Mouse (Mus musculus): ENCODE measurements around the gene Artn. TPM values are rescaled to one million over a fixed set of nuclear protein-coding genes. Genes with fewer than 3 reads are reported as not detected.
A peak's percentile ranks its signal among the peaks of the same experiment; 100 is the strongest.

The Artn gene
- polyA plus RNA-seq, 1 experiment = 1.2 TPM

GRCm38 (mm10) chr4:117934081-117934480, 4.5 kb upstream of the Artn start:
- TF ChIP-seq CTCF (conservative IDR thresholded peaks at IDR 0.05; ENCODE audit: insufficient read depth, insufficient read length, low read depth, low read length) (no peak), POLR2A (IDR thresholded peaks at IDR 0.05; ENCODE audit: low read depth, low read length) (no peak)
- H3K36me3 ChIP-seq (ENCODE audit: control insufficient read depth, insufficient read depth, low read length) = no peaks in the 10 kb centered on the region
- no peak overlapping the region for H3K4me3 ChIP-seq (ENCODE audit: insufficient read depth, low read depth, low read length)
- no peak for DNase-seq
- 89% methylated on average over 4 of the region's 4 CpGs for WGBS
- H3K27ac ChIP-seq (ENCODE audit: insufficient read depth, low read depth, low read length) = no peak overlapping the region
- no peaks in the 10 kb centered on the region for H3K27me3 ChIP-seq (replicated peaks; ENCODE audit: control insufficient read depth, insufficient read depth, low read length)
- H3K4me1 ChIP-seq (ENCODE audit: control insufficient read depth, insufficient read depth, low read length) = 0 out of 2 replicates have a peak, but pooled peaks cover 1% of the 10 kb centered on the region

- no peaks in the 10 kb centered on the region for H3K36me3 ChIP-seq (ENCODE audit: control insufficient read depth, insufficient read depth, low read length)
- DNase-seq = no peak
- H3K4me3 ChIP-seq (ENCODE audit: insufficient read depth, low read depth, low read length) = no peak overlapping the region
- no peak for TF ChIP-seq CTCF (conservative IDR thresholded peaks at IDR 0.05; ENCODE audit: insufficient read depth, insufficient read length, low read depth, low read length)
- TF ChIP-seq POLR2A (IDR thresholded peaks at IDR 0.05; ENCODE audit: low read depth, low read length) = no peak
- H3K27me3 ChIP-seq (replicated peaks; ENCODE audit: control insufficient read depth, insufficient read depth, low read length) = no peaks in the 10 kb centered on the region
- peaks cover 5% of the 10 kb centered on the region; the same call in 1 of the 2 replicates for H3K4me1 ChIP-seq (ENCODE audit: control insufficient read depth, insufficient read depth, low read length)
- WGBS = 82% methylated on average over 5 of the region's 5 CpGs
- H3K27ac ChIP-seq (ENCODE audit: insufficient read depth, low read depth, low read length) = no peak overlapping the region
Measured at GRCm38 (mm10) chr4:117933248-117933647, 3.7 kb upstream of the Artn start.

GRCm38 (mm10) chr4:117928699-117929241, 793 bp downstream of the Artn start:
- H3K27ac ChIP-seq (ENCODE audit: insufficient read depth, low read depth, low read length) = no peak overlapping the region
- peak; percentile 68 for DNase-seq

GRCm38 (mm10) chr4:117928234-117928633, 1.3 kb downstream of the Artn start:
- H3K4me1 ChIP-seq (ENCODE audit: control insufficient read depth, insufficient read depth, low read length) = peaks cover 5% of the 10 kb centered on the region; the same call in 1 of the 2 replicates
- WGBS = 28% methylated on average over 6 of the region's 6 CpGs
- no peaks in the 10 kb centered on the region for H3K36me3 ChIP-seq (ENCODE audit: control insufficient read depth, insufficient read depth, low read length)
- H3K27me3 ChIP-seq (replicated peaks; ENCODE audit: control insufficient read depth, insufficient read depth, low read length) = no peaks in the 10 kb centered on the region
- no peak for DNase-seq
- TF ChIP-seq POLR2A (IDR thresholded peaks at IDR 0.05; ENCODE audit: low read depth, low read length) (no peak), CTCF (conservative IDR thresholded peaks at IDR 0.05; ENCODE audit: insufficient read depth, insufficient read length, low read depth, low read length) (peak; percentile 69)
- no peak overlapping the region for H3K4me3 ChIP-seq (ENCODE audit: insufficient read depth, low read depth, low read length)
- H3K27ac ChIP-seq (ENCODE audit: insufficient read depth, low read depth, low read length) = no peak overlapping the region

More at GRCm38 (mm10) chr4:117928699-117929241, 793 bp downstream of the Artn start:
- no peaks in the 10 kb centered on the region for H3K27me3 ChIP-seq (replicated peaks; ENCODE audit: control insufficient read depth, insufficient read depth, low read length)
- H3K4me3 ChIP-seq (ENCODE audit: insufficient read depth, low read depth, low read length) = peak overlapping the region; percentile 50
- peak; percentile 70 for TF ChIP-seq CTCF (conservative IDR thresholded peaks at IDR 0.05; ENCODE audit: insufficient read depth, insufficient read length, low read depth, low read length)
- TF ChIP-seq POLR2A (IDR thresholded peaks at IDR 0.05; ENCODE audit: low read depth, low read length) = no peak
- H3K4me1 ChIP-seq (ENCODE audit: control insufficient read depth, insufficient read depth, low read length) = peaks cover 5% of the 10 kb centered on the region; the same call in 1 of the 2 replicates
- 4% methylated on average over 13 of the region's 13 CpGs for WGBS
- H3K36me3 ChIP-seq (ENCODE audit: control insufficient read depth, insufficient read depth, low read length) = no peaks in the 10 kb centered on the region

GRCm38 (mm10) chr4:117926545-117927482, 2.7 kb downstream of the Artn start:
- H3K4me3 ChIP-seq (ENCODE audit: insufficient read depth, low read depth, low read length) = peak overlapping the region; percentile 28
- no peaks in the 10 kb centered on the region for H3K36me3 ChIP-seq (ENCODE audit: control insufficient read depth, insufficient read depth, low read length)
- H3K4me1 ChIP-seq (ENCODE audit: control insufficient read depth, insufficient read depth, low read length) = peaks cover 5% of the 10 kb centered on the region; the same call in 1 of the 2 replicates
- no peak for TF ChIP-seq POLR2A (IDR thresholded peaks at IDR 0.05; ENCODE audit: low read depth, low read length)
- TF ChIP-seq CTCF (conservative IDR thresholded peaks at IDR 0.05; ENCODE audit: insufficient read depth, insufficient read length, low read depth, low read length) = no peak
- WGBS = 18% methylated on average over 71 of the region's 71 CpGs
- H3K27ac ChIP-seq (ENCODE audit: insufficient read depth, low read depth, low read length) = no peak overlapping the region
- H3K27me3 ChIP-seq (replicated peaks; ENCODE audit: control insufficient read depth, insufficient read depth, low read length) = no peaks in the 10 kb centered on the region
- DNase-seq = no peak

- H3K27ac ChIP-seq (ENCODE audit: insufficient read depth, low read depth, low read length) = no peak overlapping the region
- no peak for TF ChIP-seq CTCF (conservative IDR thresholded peaks at IDR 0.05; ENCODE audit: insufficient read depth, insufficient read length, low read depth, low read length)
- TF ChIP-seq POLR2A (IDR thresholded peaks at IDR 0.05; ENCODE audit: low read depth, low read length) = no peak
- DNase-seq = no peak
- no peak overlapping the region for H3K4me3 ChIP-seq (ENCODE audit: insufficient read depth, low read depth, low read length)
- 64% methylated on average over 4 of the region's 6 CpGs for WGBS
- peaks cover 5% of the 10 kb centered on the region; the same call in 1 of the 2 replicates for H3K4me1 ChIP-seq (ENCODE audit: control insufficient read depth, insufficient read depth, low read length)
- no peaks in the 10 kb centered on the region for H3K27me3 ChIP-seq (replicated peaks; ENCODE audit: control insufficient read depth, insufficient read depth, low read length)
- no peaks in the 10 kb centered on the region for H3K36me3 ChIP-seq (ENCODE audit: control insufficient read depth, insufficient read depth, low read length)
Measured at GRCm38 (mm10) chr4:117924916-117925315, 4.6 kb downstream of the Artn start.

- Histone ChIP-seq H3K4me3 (ENCODE audit: insufficient read depth, low read depth, low read length) (no peak overlapping the region), H3K27me3 (replicated peaks; ENCODE audit: control insufficient read depth, insufficient read depth, low read length) (no peaks in the 10 kb centered on the region), H3K4me1 (ENCODE audit: control insufficient read depth, insufficient read depth, low read length) (no peaks in the 10 kb centered on the region; the same call in 1 of the 2 replicates), H3K27ac (ENCODE audit: insufficient read depth, low read depth, low read length) (no peak overlapping the region), H3K36me3 (ENCODE audit: control insufficient read depth, insufficient read depth, low read length) (no peaks in the 10 kb centered on the region)
- 48% methylated on average over 2 of the region's 2 CpGs for WGBS
- no peak for DNase-seq
- TF ChIP-seq CTCF (conservative IDR thresholded peaks at IDR 0.05; ENCODE audit: insufficient read depth, insufficient read length, low read depth, low read length) (no peak), POLR2A (IDR thresholded peaks at IDR 0.05; ENCODE audit: low read depth, low read length) (no peak)
Measured at GRCm38 (mm10) chr4:117923450-117923849, 6.1 kb downstream of the Artn start.
